Mouse (Mus musculus) right cerebral cortex, postnatal 36 days (tissue): ENCODE measurements around the gene Emc7.

Source experiments
- DNase-seq, 2 experiments: peaks; one replicate each; pipeline ENCODE4 v3.0.0; 2022; ENCODE audit warnings: low spot score in 2 of 2, mixed read lengths in 1 of 2

Gene Emc7

DNA sequence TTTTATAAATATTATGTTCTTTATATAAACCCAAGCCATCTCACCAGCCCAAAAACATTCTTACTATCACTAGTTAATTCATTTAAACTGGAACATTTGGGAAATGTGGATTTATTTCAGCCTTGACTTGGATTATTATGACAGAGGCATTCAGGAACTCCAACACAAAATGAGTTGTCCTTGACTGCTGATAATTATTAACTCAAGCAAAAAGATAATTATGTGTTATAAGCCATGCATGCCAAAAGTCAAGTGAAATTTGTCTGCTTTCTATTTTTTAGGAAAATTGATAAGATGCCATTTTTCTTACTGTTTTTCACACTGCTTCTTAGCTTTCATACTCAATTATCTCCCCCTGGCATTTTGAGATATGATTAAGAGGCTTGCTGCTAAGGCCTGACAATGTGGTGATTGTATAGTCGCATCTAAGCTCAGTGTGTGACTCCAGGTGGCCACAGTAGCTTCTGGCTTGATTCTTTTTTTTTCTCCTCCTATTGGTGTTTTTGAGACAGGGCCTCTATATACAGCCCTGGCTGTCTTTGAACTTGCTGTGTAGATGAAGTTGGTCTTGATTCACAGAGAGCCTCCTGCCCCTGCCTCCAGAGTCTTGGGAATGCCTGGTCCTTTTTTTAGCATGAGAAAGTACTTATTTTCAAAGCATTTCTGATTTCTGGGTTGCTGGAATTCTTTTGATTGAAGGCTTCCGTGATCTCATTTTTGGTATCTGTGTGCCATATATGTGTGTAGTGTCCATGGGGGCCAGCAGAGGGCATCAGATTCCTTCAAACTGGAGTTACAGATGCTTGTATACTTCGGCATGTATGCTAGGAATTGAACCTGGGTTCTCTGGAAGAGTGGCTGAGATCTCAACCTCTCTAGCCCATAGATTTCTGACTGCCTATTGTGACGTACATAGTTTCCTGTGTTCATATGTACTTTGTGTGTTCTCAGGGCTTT lies 66.0 kb downstream of the Emc7 start:
- DNase-seq: no peak
